Mouse (Mus musculus) liver, embryonic 14.5 days (tissue): ENCODE data around the gene Ntsr1. TPM values are rescaled to one million over a fixed set of nuclear protein-coding genes. Genes with fewer than 3 reads are reported as not detected.

ENCODE experiments used
- ATAC-seq: fragments of 200-750 bp; cut with Nextera tagmentation; 2 replicates; pipeline ENCODE4 v1.8.0; 2017; ENCODE audit warnings: moderate number of reproducible peaks, mild to moderate bottlenecking, moderate library complexity; ENCODE audit not compliant: insufficient read depth
- DNase-seq, 3 experiments: peaks; one replicate each; pipeline ENCODE4 v3.0.0-alpha.2; 2012 to 2013; ENCODE audit warnings: low read depth in 3 of 3, low spot score in 3 of 3
- H3K27ac ChIP-seq: fragments of 300-500 bp; sonication (generic); 2 replicates; pipeline ENCODE4 v1.5.1; 2014; ENCODE audit warnings: moderate library complexity, mild to moderate bottlenecking, control low read depth, inconsistent platforms
- H3K27me3 ChIP-seq: fragments of 300-500 bp; sonication (generic); 2 replicates; pipeline ENCODE4 v1.6.1; 2014; ENCODE audit warnings: mild to moderate bottlenecking, low read length, moderate library complexity; ENCODE audit not compliant: control insufficient read depth, insufficient read depth
- H3K36me3 ChIP-seq: fragments of 300-500 bp; sonication (generic); replicated peaks from 2 replicates; pipeline ENCODE4 v1.6.1; 2014; ENCODE audit warnings: low read depth; ENCODE audit not compliant: control insufficient read depth, insufficient read depth
- H3K4me1 ChIP-seq, 2 experiments: fragments of 200-500 bp in 1 of 2; fragments of 300-500 bp in 1 of 2; sonication (generic) in 1 of 2; replicated peaks; 2 replicates each; pipeline ENCODE4 v1.6.1; 2012 to 2014; ENCODE audit warnings: antibody characterized with exemption in 1 of 2, inconsistent platforms in 1 of 2, low read length in 1 of 2; ENCODE audit not compliant: control insufficient read depth in 2 of 2, insufficient read depth in 2 of 2
- H3K4me2 ChIP-seq: fragments of 300-500 bp; sonication (generic); 2 replicates; pipeline ENCODE4 v1.6.1; 2014; ENCODE audit warnings: low read depth, mild to moderate bottlenecking, control low read depth, moderate library complexity
- H3K4me3 ChIP-seq, 2 experiments: fragments of 200-500 bp in 1 of 2; fragments of 300-500 bp in 1 of 2; sonication (generic) in 1 of 2; 2 replicates each; pipeline ENCODE4 v1.5.1; 2012 to 2014; ENCODE audit warnings: low read depth in 2 of 2, low read length in 2 of 2, mild to moderate bottlenecking in 2 of 2, control low read depth in 1 of 2, inconsistent platforms in 1 of 2, moderate library complexity in 1 of 2; ENCODE audit not compliant: insufficient read depth in 1 of 2
- H3K9ac ChIP-seq: fragments of 300-500 bp; sonication (generic); replicated peaks from 2 replicates; pipeline ENCODE4 v1.6.1; 2014; ENCODE audit warnings: mild to moderate bottlenecking, control low read depth, moderate library complexity
- H3K9me3 ChIP-seq: fragments of 300-500 bp; sonication (generic); 2 replicates; pipeline ENCODE4 v1.6.1; 2016; ENCODE audit warnings: low read length, mixed read lengths; ENCODE audit not compliant: control insufficient read depth
- CTCF ChIP-seq: IDR thresholded peaks from 2 replicates; pipeline ENCODE4 v1.5.1; 2016; ENCODE audit warnings: antibody characterized with exemption, low read depth, control low read depth
- EP300 ChIP-seq: IDR thresholded peaks from 2 replicates; pipeline ENCODE4 v1.6.1; 2016; ENCODE audit warnings: antibody characterized with exemption, low read depth
- WGBS: fragments of 180-500 bp; shearing (Covaris S2); extraction: QIAGEN DNeasy Blood & Tissue Kit; methylation state at CpG from one replicate; pipeline ENCODE4 v1.1.7; 2014; ENCODE audit not compliant: insufficient replicate concordance; 5-methylcytosine and 5-hydroxymethylcytosine counted together
- polyA plus RNA-seq, 2 experiments: library from polyadenylated mRNA; depleted of rRNA in 1 of 2; stranded (reverse) in 1 of 2; unstranded in 1 of 2; fragments of >200 nt; fragmentation: Nextera tagmentation in 1 of 2; extraction: Ambion mirVana in 1 of 2; gene quantifications; 2 replicates each; pipeline versions ENCODE4 v1.2.1 to v1.2.3; 2012 to 2014

Gene Ntsr1
- polyA plus RNA-seq, 2 experiments: 0.04 TPM; not detected in 1

DNA sequence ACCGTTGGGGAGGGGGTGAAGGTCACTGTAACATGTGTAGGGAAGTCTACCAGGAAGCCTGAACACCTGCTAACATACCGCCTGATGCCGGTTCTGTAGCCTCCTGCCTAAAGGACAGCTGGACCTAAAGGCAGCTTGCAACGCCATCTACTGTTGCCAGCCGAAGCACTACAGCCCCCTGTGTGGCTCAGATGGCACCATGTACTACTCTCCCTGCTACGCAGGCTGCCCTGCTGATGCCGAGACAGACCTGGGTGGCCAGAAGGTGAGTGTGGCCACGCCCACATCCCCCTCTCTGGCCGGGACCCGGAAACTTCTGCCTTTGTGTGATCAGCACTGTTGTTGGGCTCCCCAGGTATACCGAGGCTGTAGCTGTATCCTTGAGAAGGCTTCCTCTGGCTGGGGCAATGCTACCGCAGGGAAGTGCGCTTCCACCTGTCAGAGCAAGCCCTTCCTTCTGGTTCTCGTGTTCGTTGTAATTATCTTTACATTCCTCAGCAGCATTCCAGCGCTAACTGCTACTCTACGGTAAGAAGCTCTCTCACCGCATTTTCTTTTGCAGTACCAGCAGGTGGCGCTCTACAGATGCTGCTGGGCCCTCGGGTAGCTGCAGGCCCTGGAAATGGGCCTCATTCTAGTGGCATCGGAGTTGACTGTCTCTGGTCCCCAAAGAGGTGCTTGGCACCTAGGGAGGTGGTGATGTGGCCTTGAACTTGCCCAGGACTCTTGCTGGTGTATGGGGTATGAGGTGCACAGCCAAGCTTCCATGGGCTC is 27.3 kb upstream of the Ntsr1 start:
- no peak overlapping the region for H3K27ac ChIP-seq
- no peaks in the 10 kb centered on the region for H3K36me3 ChIP-seq
- H3K4me1 ChIP-seq: no peaks in the 10 kb centered on the region
- no peaks in the 10 kb centered on the region for H3K27me3 ChIP-seq
- no peak overlapping the region for H3K4me3 ChIP-seq
- no peak overlapping the region for H3K9ac ChIP-seq
- DNase-seq (peak in 2 of 3 experiments; percentile 9 to 13), ATAC-seq (no peak)
- TF ChIP-seq CTCF (peak; percentile 84), EP300 (no peak)
- WGBS: 16% methylated on average over 21 of the region's 21 CpGs
- no peaks in the 10 kb centered on the region for H3K9me3 ChIP-seq
- no peak overlapping the region for H3K4me2 ChIP-seq

DNA sequence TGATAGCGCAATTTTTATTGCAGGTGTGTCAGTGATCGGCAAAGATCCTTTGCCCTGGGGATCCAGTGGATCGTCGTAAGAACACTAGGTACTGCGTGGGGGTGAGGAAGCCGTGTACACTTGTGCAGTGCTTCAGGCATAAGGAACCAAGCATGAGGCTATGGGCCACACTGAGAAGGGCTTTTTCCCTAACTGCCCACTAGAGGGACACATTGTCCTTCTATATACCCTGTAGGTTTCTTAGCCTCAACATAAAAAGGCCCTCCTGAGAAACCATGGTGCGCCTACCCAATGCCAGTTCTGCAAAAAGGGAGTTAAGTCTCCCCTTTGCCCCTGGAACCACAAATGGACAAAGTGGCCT is 26.7 kb upstream of the Ntsr1 start:
- no peak overlapping the region for H3K27ac ChIP-seq
- ATAC-seq (peak; percentile 49; the same call in 1 of the 2 replicates), DNase-seq (peak; percentile 26 to 36 (median 26))
- H3K9me3 ChIP-seq: no peaks in the 10 kb centered on the region
- H3K4me3 ChIP-seq: no peak overlapping the region
- H3K9ac ChIP-seq: no peak overlapping the region
- no peak overlapping the region for H3K4me2 ChIP-seq
- H3K4me1 ChIP-seq: no peaks in the 10 kb centered on the region
- 42% methylated on average over 7 of the region's 7 CpGs for WGBS
- no peaks in the 10 kb centered on the region for H3K27me3 ChIP-seq
- no peaks in the 10 kb centered on the region for H3K36me3 ChIP-seq
- no peak for TF ChIP-seq EP300
- TF ChIP-seq CTCF: peak; percentile 16; the same call in 1 of the 2 replicates

DNA sequence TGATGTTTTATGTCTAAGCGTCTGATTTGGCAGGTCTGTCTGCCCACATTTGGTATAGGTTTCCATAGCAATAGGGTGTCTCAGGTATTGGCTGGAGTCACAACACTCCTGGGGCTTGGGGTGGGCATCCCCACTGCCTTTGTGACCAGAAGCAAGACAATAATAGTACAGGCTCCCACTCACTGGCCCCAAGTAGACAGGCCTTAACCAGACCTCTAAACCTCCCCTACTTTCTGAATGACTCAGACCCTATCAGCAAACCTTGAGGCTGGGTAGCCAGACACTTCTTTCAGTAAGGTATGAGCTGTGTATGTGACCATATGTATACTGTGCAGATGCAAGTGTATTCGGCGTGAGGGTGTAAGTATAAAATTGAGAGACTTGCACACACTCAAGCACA is 24.9 kb upstream of the Ntsr1 start:
- Histone ChIP-seq H3K4me3 (no peak overlapping the region), H3K27ac (no peak overlapping the region), H3K27me3 (no peaks in the 10 kb centered on the region), H3K9me3 (no peaks in the 10 kb centered on the region), H3K4me1 (no peaks in the 10 kb centered on the region), H3K36me3 (no peaks in the 10 kb centered on the region), H3K4me2 (no peak overlapping the region), H3K9ac (no peak overlapping the region)
- ATAC-seq (no peak), DNase-seq (no peak)
- 63% methylated on average over 3 of the region's 3 CpGs for WGBS
- no peak for TF ChIP-seq EP300
- no peak for TF ChIP-seq CTCF

DNA sequence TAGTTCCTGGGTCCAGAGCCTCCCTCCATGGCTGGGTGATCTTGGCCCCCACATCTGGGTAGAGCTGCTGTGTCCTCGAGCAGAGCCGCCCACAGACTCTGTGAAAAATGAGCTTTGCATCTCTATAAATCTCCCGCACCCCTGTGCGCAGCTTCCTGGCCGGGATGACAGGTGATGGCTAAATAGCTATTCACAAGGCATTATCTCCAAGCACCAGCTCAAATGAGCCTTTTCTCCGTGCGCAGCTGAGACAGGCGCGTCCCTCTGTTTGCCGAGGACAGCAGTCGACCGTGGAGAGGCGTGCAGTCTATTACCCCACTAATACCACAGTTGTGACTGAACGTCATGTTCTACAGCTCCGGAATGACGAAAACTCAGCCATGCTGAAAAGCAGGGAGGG is 17.5 kb upstream of the Ntsr1 start:
- 34% methylated on average over 16 of the region's 16 CpGs for WGBS
- ATAC-seq: no peak

DNA sequence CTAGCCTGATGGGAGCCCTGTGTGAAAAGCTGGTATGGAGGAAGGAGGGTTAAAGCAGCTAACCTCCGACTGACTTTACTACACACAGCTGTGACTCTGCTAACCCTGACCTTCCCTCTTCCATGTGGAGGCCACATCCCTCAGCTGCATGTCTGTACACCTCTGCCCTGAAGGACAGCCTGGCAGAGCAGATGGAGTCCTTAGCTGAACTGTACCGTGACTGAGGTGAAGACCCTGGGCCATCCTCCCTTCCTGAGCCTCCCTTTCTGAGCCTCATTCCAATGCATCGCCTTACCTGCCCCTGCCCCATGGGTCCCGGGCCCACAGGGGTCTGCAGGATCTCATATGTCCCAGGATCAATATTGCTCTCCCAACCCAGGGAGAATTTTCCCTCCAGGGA is 14.9 kb upstream of the Ntsr1 start:
- WGBS: 44% methylated on average over 4 of the region's 4 CpGs
- Histone ChIP-seq H3K27me3 (peaks cover 2% of the 10 kb centered on the region; the same call in 1 of the 2 replicates), H3K27ac (no peak overlapping the region)

More for the DNA sequence above, 17.5 kb upstream of the Ntsr1 start:
- H3K27me3 ChIP-seq: no peaks in the 10 kb centered on the region
- no peak overlapping the region for H3K4me3 ChIP-seq
- H3K27ac ChIP-seq: no peak overlapping the region
- no peak overlapping the region for H3K4me2 ChIP-seq
- H3K4me1 ChIP-seq: no peaks in the 10 kb centered on the region
- no peaks in the 10 kb centered on the region for H3K9me3 ChIP-seq
- H3K9ac ChIP-seq: no peak overlapping the region
- no peak for DNase-seq
- no peaks in the 10 kb centered on the region for H3K36me3 ChIP-seq
- no peak for TF ChIP-seq CTCF
- no peak for TF ChIP-seq EP300

More for the DNA sequence above, 14.9 kb upstream of the Ntsr1 start:
- H3K4me1 ChIP-seq: no peaks in the 10 kb centered on the region
- no peak for DNase-seq
- H3K4me2 ChIP-seq: no peak overlapping the region
- no peaks in the 10 kb centered on the region for H3K9me3 ChIP-seq
- no peak for ATAC-seq
- no peak overlapping the region for H3K4me3 ChIP-seq
- no peaks in the 10 kb centered on the region for H3K36me3 ChIP-seq
- no peak overlapping the region for H3K9ac ChIP-seq
- TF ChIP-seq CTCF: no peak
- no peak for TF ChIP-seq EP300
